Mouse (Mus musculus) sigmoid colon, adult 10 weeks (tissue): ENCODE measurements around the gene 4933436I01Rik. TPM values are rescaled to one million over a fixed set of nuclear protein-coding genes. Genes with fewer than 3 reads are reported as not detected.

Experiments used
- polyA plus RNA-seq: library from polyadenylated mRNA; stranded (reverse); fragments of 350-450 nt; fragmentation: Illumina TruSeq; extraction: RNeasy Lipid Tissue Mini Kit (QIAGEN cat#74804); gene quantifications from one replicate; pipeline ENCODE4 v1.2.3, GENCODE M21; 2014; ENCODE audit warnings: low read depth, low replicate concordance

4933436I01Rik gene
- polyA plus RNA-seq: not detected

GRCm38 (mm10) chrX:67921350-67921749 is at the start of gene 4933436I01Rik:
Gene 4933436I01Rik, minus strand, starts transcription at chrX:67921450.

Other genes starting within 250 kb of the 4933436I01Rik start
- not detected for gene Gm1140, start 227.9 kb downstream of the 4933436I01Rik start, polyA plus RNA-seq
- gene Gm14692, start 225.8 kb downstream of the 4933436I01Rik start, polyA plus RNA-seq: not detected